Mouse (Mus musculus) heart, embryonic 13.5 days (tissue): ENCODE results near the gene Bfsp1. TPM values are rescaled to one million over a fixed set of nuclear protein-coding genes. Genes with fewer than 3 reads are reported as not detected.

Source experiments
- ATAC-seq: fragments of 200-750 bp; cut with Nextera tagmentation; 2 replicates; pipeline ENCODE4 v1.8.0; 2017; ENCODE audit warnings: moderate TSS enrichment; ENCODE audit not compliant: insufficient number of reproducible peaks, low FRiP score, low TSS enrichment; ENCODE audit errors: extremely low read depth
- H3K27ac ChIP-seq: fragments of 300-500 bp; sonication (generic); replicated peaks from 2 replicates; pipeline ENCODE4 v1.5.1; 2015; ENCODE audit warnings: moderate library complexity, mild to moderate bottlenecking, inconsistent platforms
- H3K27me3 ChIP-seq: fragments of 300-500 bp; sonication (generic); replicated peaks from 2 replicates; pipeline ENCODE4 v1.6.1; 2015; ENCODE audit warnings: mild to moderate bottlenecking, inconsistent platforms
- H3K36me3 ChIP-seq: fragments of 300-500 bp; sonication (generic); 2 replicates; pipeline ENCODE4 v1.6.1; 2015; ENCODE audit warnings: mild to moderate bottlenecking, inconsistent platforms
- H3K4me1 ChIP-seq: fragments of 300-500 bp; sonication (generic); 2 replicates; pipeline ENCODE4 v1.6.1; 2015; ENCODE audit warnings: inconsistent platforms
- H3K4me2 ChIP-seq: fragments of 300-500 bp; sonication (generic); 2 replicates; pipeline ENCODE4 v1.6.1; 2015; ENCODE audit warnings: inconsistent platforms, mild to moderate bottlenecking, moderate library complexity
- H3K4me3 ChIP-seq: fragments of 300-500 bp; sonication (generic); 2 replicates; pipeline ENCODE4 v1.5.1; 2015; ENCODE audit warnings: moderate library complexity, mild to moderate bottlenecking, inconsistent platforms
- H3K9ac ChIP-seq: fragments of 300-500 bp; sonication (generic); 2 replicates; pipeline ENCODE4 v1.6.1; 2015; ENCODE audit warnings: inconsistent platforms, mild to moderate bottlenecking, moderate library complexity
- H3K9me3 ChIP-seq: fragments of 300-500 bp; sonication (generic); 2 replicates; pipeline ENCODE4 v1.6.1; 2016; ENCODE audit warnings: inconsistent platforms
- WGBS: fragments of 180-500 bp; shearing (Covaris S2); methylation state at CpG from one replicate; pipeline ENCODE4 v1.1.7; 2015; ENCODE audit warnings: mixed read lengths; 5-methylcytosine and 5-hydroxymethylcytosine counted together
- polyA plus RNA-seq: library from polyadenylated mRNA; unstranded; fragments of >200 nt; fragmentation: Nextera tagmentation; extraction: Ambion mirVana; gene quantifications from 2 replicates; pipeline ENCODE4 v1.2.1, GENCODE M21; 2015

Gene Bfsp1
- polyA plus RNA-seq, 1 experiment from 2014 or later, result 1.5 TPM

- no peak for ATAC-seq
- H3K27ac ChIP-seq, result no peak overlapping the region
- 60% methylated on average over 6 of the region's 6 CpGs for WGBS
Observed at GRCm38 (mm10) chr2:143834082-143834481, 28.9 kb downstream of the Bfsp1 start.

DNA sequence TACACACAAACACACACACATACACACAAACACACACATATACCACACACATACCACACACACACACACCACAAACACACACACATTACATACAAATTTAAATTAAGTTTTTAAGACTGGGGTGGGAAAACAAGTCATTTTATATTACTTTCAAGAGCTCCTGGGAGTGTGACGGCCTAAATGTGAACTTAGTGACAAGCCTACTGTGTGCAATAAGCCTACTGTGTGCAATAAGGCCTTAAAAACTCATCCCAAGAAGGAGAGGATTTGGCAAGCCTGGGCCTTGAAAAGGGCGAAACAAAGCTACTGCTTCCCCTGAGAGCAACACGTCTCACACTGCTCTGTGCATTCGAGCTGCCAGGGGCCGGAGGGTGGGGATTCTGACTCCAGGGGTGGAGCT lies 30.3 kb downstream of the Bfsp1 start:
- ATAC-seq, result no peak
- WGBS, result 73% methylated on average over 5 of the region's 5 CpGs
- no peak overlapping the region for H3K27ac ChIP-seq
- no peaks in the 10 kb centered on the region for H3K36me3 ChIP-seq
- H3K27me3 ChIP-seq, result no peaks in the 10 kb centered on the region
- H3K4me3 ChIP-seq, result no peak overlapping the region
- H3K4me1 ChIP-seq, result peaks cover 8% of the 10 kb centered on the region
- no peaks in the 10 kb centered on the region for H3K9me3 ChIP-seq
- no peak overlapping the region for H3K4me2 ChIP-seq
- no peak overlapping the region for H3K9ac ChIP-seq

More at GRCm38 (mm10) chr2:143834082-143834481, 28.9 kb downstream of the Bfsp1 start:
- Histone ChIP-seq H3K27me3 (no peaks in the 10 kb centered on the region), H3K9ac (no peak overlapping the region), H3K9me3 (no peaks in the 10 kb centered on the region), H3K4me2 (no peak overlapping the region), H3K36me3 (no peaks in the 10 kb centered on the region), H3K4me3 (no peak overlapping the region), H3K4me1 (peaks cover 8% of the 10 kb centered on the region)

- 50% methylated on average over 17 of the region's 17 CpGs for WGBS
- H3K4me2 ChIP-seq, result no peak overlapping the region
Observed at GRCm38 (mm10) chr2:143831645-143832044, 31.3 kb downstream of the Bfsp1 start.

GRCm38 (mm10) chr2:143813461-143813860 lies 49.5 kb downstream of the Bfsp1 start:
- Histone ChIP-seq H3K4me3 (no peak overlapping the region), H3K4me1 (no peaks in the 10 kb centered on the region), H3K9ac (no peak overlapping the region), H3K36me3 (no peaks in the 10 kb centered on the region), H3K27ac (no peak overlapping the region), H3K27me3 (no peaks in the 10 kb centered on the region), H3K4me2 (no peak overlapping the region), H3K9me3 (no peaks in the 10 kb centered on the region)
- no peak for ATAC-seq
- WGBS, result 77% methylated on average over 11 of the region's 11 CpGs

More at GRCm38 (mm10) chr2:143831645-143832044, 31.3 kb downstream of the Bfsp1 start:
- H3K36me3 ChIP-seq, result no peaks in the 10 kb centered on the region
- H3K4me3 ChIP-seq, result no peak overlapping the region
- H3K27ac ChIP-seq, result no peak overlapping the region
- no peaks in the 10 kb centered on the region for H3K9me3 ChIP-seq
- no peak for ATAC-seq
- H3K4me1 ChIP-seq, result peaks cover 5% of the 10 kb centered on the region; the same call in 1 of the 2 replicates
- H3K27me3 ChIP-seq, result no peaks in the 10 kb centered on the region
- H3K9ac ChIP-seq, result no peak overlapping the region

DNA sequence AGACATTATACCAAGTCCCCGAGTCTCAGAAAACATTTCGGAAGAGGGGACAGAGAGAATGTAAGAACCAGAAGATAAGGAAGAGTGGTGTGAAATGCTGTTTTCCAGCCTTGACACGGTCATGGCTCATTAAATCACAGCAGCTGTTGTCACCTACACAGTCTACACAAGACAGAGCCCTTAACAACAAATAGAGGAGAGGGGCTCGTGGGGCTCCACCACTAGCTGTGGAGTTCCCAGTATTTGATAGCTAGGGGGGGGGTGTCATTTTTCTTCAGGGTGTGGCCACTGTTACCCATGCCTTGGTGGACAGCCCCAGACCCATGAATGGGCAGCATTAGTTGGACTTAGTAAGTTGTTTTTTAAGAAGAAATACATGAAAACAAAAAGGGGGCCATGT lies 50.7 kb downstream of the Bfsp1 start:
- no peak overlapping the region for H3K27ac ChIP-seq
- no peak overlapping the region for H3K4me3 ChIP-seq
- no peak for ATAC-seq
- 31% methylated on average over 4 of the region's 4 CpGs for WGBS
- no peaks in the 10 kb centered on the region for H3K9me3 ChIP-seq
- H3K27me3 ChIP-seq, result no peaks in the 10 kb centered on the region
- no peaks in the 10 kb centered on the region for H3K36me3 ChIP-seq
- H3K9ac ChIP-seq, result no peak overlapping the region
- no peaks in the 10 kb centered on the region for H3K4me1 ChIP-seq
- no peak overlapping the region for H3K4me2 ChIP-seq

- ATAC-seq, result no peak
- Histone ChIP-seq H3K9ac (no peak overlapping the region), H3K4me1 (peaks cover 7% of the 10 kb centered on the region), H3K4me2 (no peak overlapping the region), H3K4me3 (no peak overlapping the region), H3K36me3 (no peaks in the 10 kb centered on the region), H3K27me3 (no peaks in the 10 kb centered on the region), H3K9me3 (no peaks in the 10 kb centered on the region), H3K27ac (no peak overlapping the region)
- WGBS, result 59% methylated on average over 5 of the region's 5 CpGs
Observed at GRCm38 (mm10) chr2:143808789-143809188, 54.2 kb downstream of the Bfsp1 start.

DNA sequence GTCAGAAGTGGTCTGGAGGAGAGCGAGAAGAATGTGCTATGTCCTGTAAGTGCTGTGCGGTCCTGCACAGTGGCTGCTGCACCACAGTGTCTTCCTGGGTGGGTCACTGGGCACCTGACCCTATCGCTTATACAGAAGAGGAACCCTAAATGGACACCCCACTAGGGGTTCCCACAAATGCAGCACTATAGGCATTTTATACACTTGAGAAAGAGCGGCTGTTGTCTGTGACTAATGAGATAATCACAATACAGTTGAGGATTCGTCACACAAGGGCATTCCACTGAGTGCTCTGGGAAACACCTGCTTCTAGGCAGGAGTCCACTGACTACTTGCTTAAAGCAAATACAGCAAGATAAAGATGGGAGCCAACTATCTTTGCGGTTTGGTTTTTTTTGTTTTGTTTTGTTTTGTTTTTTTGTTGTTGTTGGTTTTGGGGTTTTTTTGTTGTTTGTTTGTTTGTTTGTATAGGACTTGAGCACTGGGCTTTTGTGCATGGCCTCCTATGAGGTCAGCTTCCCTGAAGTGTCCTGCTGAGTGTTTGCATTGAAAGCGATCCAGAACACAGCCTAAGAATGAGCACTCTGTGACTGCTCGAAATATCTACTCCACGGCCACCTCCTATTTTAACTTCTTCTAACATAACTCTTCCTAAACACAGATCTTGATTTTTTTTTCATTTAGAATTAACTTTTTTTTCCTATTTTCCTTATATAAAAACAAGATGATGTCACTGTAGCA lies 55.9 kb downstream of the Bfsp1 start:
- Histone ChIP-seq H3K4me3 (no peak overlapping the region), H3K36me3 (no peaks in the 10 kb centered on the region), H3K4me2 (peak overlapping the region; percentile 42), H3K4me1 (peaks cover 7% of the 10 kb centered on the region), H3K9me3 (no peaks in the 10 kb centered on the region), H3K27me3 (no peaks in the 10 kb centered on the region), H3K9ac (no peak overlapping the region), H3K27ac (no peak overlapping the region)
- WGBS, result 57% methylated on average over 9 of the region's 9 CpGs
- no peak for ATAC-seq

DNA sequence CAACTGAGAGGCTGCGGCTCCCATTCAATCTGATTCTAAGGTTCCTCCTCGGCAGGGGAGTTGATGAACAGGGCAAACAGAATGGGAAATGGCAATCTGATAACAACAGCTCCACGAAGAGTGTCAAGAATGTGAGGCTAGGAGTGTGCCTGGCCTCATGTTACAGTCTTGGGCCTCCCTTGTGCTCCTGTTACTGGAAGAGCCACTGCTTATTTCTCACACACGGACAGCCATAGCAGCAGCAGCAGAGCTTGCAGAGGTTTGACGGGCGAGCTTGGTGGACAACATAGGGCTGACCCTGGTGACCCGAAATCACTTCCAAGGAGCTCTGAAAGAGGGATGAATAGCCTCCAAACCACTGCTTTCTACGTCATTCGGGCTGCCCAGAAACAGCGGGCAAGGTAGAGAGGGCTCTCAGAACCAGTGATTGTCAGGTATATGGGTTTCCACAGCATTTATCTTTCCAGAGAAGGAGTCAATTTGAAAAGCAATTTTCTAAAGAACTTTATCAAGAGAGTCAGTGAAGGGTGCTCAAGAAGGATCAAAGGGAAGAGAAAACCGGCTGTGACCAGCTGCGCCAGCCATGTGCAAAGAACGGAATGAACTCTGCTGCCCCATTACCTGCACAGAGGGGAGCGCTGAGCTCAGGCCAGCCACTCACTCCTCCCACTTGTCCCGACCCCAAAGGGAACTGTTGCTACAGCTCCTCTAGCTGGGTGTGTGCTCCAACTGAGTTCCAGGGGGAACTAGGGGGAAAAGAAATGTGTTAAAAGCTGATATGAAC lies 56.6 kb downstream of the Bfsp1 start:
- no peak overlapping the region for H3K27ac ChIP-seq
- ATAC-seq, result no peak

DNA sequence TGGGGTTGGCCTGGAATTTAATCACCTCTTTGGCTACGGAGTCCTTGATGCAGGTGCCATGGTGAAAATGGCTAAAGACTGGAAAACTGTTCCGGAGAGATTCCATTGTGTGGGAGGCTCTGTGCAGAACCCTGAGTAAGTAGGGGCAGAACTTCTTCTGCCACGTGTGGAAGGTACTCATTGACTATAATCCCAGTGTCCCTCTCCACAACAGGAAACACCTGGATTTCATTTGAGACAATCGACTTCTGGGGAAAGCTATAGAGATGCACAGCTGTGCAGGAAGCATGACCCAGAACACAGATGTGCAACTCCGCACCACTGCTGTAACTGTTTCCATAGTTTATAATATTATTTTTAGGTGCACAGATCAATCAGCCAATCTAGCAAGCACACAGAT lies 61.9 kb downstream of the Bfsp1 start:
- Histone ChIP-seq H3K9ac (no peak overlapping the region), H3K9me3 (no peaks in the 10 kb centered on the region), H3K27me3 (0 out of 2 replicates have a peak, but pooled peaks cover 3% of the 10 kb centered on the region), H3K4me2 (no peak overlapping the region), H3K4me1 (no peaks in the 10 kb centered on the region), H3K4me3 (no peak overlapping the region), H3K27ac (no peak overlapping the region), H3K36me3 (no peaks in the 10 kb centered on the region)
- ATAC-seq, result no peak
- 68% methylated on average over 5 of the region's 5 CpGs for WGBS

More for the DNA sequence above, 56.6 kb downstream of the Bfsp1 start:
- H3K27me3 ChIP-seq, result no peaks in the 10 kb centered on the region
- H3K36me3 ChIP-seq, result no peaks in the 10 kb centered on the region
- no peak overlapping the region for H3K9ac ChIP-seq
- peak overlapping the region; percentile 42 for H3K4me2 ChIP-seq
- 52% methylated on average over 15 of the region's 15 CpGs for WGBS
- H3K4me3 ChIP-seq, result no peak overlapping the region
- H3K4me1 ChIP-seq, result peaks cover 7% of the 10 kb centered on the region
- H3K9me3 ChIP-seq, result no peaks in the 10 kb centered on the region

GRCm38 (mm10) chr2:143796335-143797013 lies 66.5 kb downstream of the Bfsp1 start:
- ATAC-seq, result no peak

GRCm38 (mm10) chr2:143795858-143796257 lies 67.1 kb downstream of the Bfsp1 start:
- 0 out of 2 replicates have a peak, but pooled peaks cover 3% of the 10 kb centered on the region for H3K27me3 ChIP-seq
- 75% methylated on average over 4 of the region's 4 CpGs for WGBS
- no peak overlapping the region for H3K4me2 ChIP-seq

More at GRCm38 (mm10) chr2:143796335-143797013, 66.5 kb downstream of the Bfsp1 start:
- no peaks in the 10 kb centered on the region for H3K9me3 ChIP-seq
- H3K4me3 ChIP-seq, result no peak overlapping the region
- no peak overlapping the region for H3K4me2 ChIP-seq
- no peak overlapping the region for H3K9ac ChIP-seq
- WGBS, result 65% methylated on average over 4 of the region's 4 CpGs
- no peaks in the 10 kb centered on the region for H3K36me3 ChIP-seq
- no peaks in the 10 kb centered on the region for H3K4me1 ChIP-seq
- 0 out of 2 replicates have a peak, but pooled peaks cover 3% of the 10 kb centered on the region for H3K27me3 ChIP-seq
- H3K27ac ChIP-seq, result no peak overlapping the region

More at GRCm38 (mm10) chr2:143795858-143796257, 67.1 kb downstream of the Bfsp1 start:
- ATAC-seq, result no peak
- Histone ChIP-seq H3K9me3 (no peaks in the 10 kb centered on the region), H3K27ac (no peak overlapping the region), H3K9ac (no peak overlapping the region), H3K36me3 (no peaks in the 10 kb centered on the region), H3K4me3 (no peak overlapping the region), H3K4me1 (no peaks in the 10 kb centered on the region)
